Mouse (Mus musculus) intestine, postnatal 0 days (tissue): Measurements from ENCODE around the gene Jmjd7. TPM values are rescaled to one million over a fixed set of nuclear protein-coding genes. Genes with fewer than 3 reads are reported as not detected.
A peak's percentile ranks its signal among the peaks of the same experiment; 100 is the strongest.

Source experiments
- ATAC-seq: fragments of 200-750 bp; cut with Nextera tagmentation; 2 replicates; pipeline ENCODE4 v1.8.0; 2017; ENCODE audit warnings: mild to moderate bottlenecking, moderate TSS enrichment, moderate library complexity
- H3K27ac ChIP-seq: fragments of 300-500 bp; sonication (generic); 2 replicates; pipeline ENCODE4 v1.5.1; 2014; ENCODE audit warnings: mild to moderate bottlenecking, low read depth, low read length, moderate library complexity
- H3K27me3 ChIP-seq: fragments of 300-500 bp; sonication (generic); replicated peaks from 2 replicates; pipeline ENCODE4 v1.6.1; 2014; ENCODE audit warnings: low read length, mixed read lengths; ENCODE audit not compliant: control insufficient read depth, insufficient read depth
- H3K36me3 ChIP-seq: fragments of 300-500 bp; sonication (generic); 2 replicates; pipeline ENCODE4 v1.6.1; 2014; ENCODE audit warnings: mild to moderate bottlenecking, moderate library complexity; ENCODE audit not compliant: control insufficient read depth, insufficient read depth
- H3K4me1 ChIP-seq: fragments of 300-500 bp; sonication (generic); replicated peaks from 2 replicates; pipeline ENCODE4 v1.6.1; 2014; ENCODE audit warnings: antibody characterized with exemption, low read length, mixed read lengths; ENCODE audit not compliant: control insufficient read depth, insufficient read depth
- H3K4me2 ChIP-seq: fragments of 300-500 bp; sonication (generic); replicated peaks from 2 replicates; pipeline ENCODE4 v1.6.1; 2014; ENCODE audit warnings: low read depth, mild to moderate bottlenecking, moderate library complexity
- H3K4me3 ChIP-seq: fragments of 300-500 bp; sonication (generic); 2 replicates; pipeline ENCODE4 v1.5.1; 2014; ENCODE audit warnings: low read depth, low read length
- H3K9ac ChIP-seq: fragments of 300-500 bp; sonication (generic); 2 replicates; pipeline ENCODE4 v1.6.1; 2014; ENCODE audit warnings: mild to moderate bottlenecking, low read depth, low read length
- H3K9me3 ChIP-seq: fragments of 300-500 bp; sonication (generic); 2 replicates; pipeline ENCODE4 v1.6.1; 2016; ENCODE audit warnings: mixed run types; ENCODE audit not compliant: control insufficient read depth
- CTCF ChIP-seq: sonication (generic); IDR thresholded peaks from 2 replicates; pipeline ENCODE4 v1.5.1; 2016; ENCODE audit warnings: low read depth, mild to moderate bottlenecking, control low read depth, antibody characterized with exemption, moderate library complexity
- WGBS: fragments of 180-500 bp; shearing (Covaris S2); extraction: QIAGEN DNeasy Blood & Tissue Kit; methylation state at CpG from one replicate; pipeline ENCODE4 v1.1.7; 2014; 5-methylcytosine and 5-hydroxymethylcytosine counted together
- polyA plus RNA-seq: library from polyadenylated mRNA; unstranded; fragments of >200 nt; fragmentation: Nextera tagmentation; extraction: Ambion mirVana; gene quantifications from 2 replicates; pipeline ENCODE4 v1.2.1, GENCODE M21; 2015

The Jmjd7 gene
- polyA plus RNA-seq, 1 experiment from 2014 or later = 8.9 TPM

- Histone ChIP-seq H3K36me3 (peaks cover 95% of the 10 kb centered on the region), H3K4me2 (no peak overlapping the region), H3K9me3 (no peaks in the 10 kb centered on the region), H3K27me3 (no peaks in the 10 kb centered on the region), H3K9ac (no peak overlapping the region), H3K27ac (no peak overlapping the region), H3K4me1 (no peaks in the 10 kb centered on the region), H3K4me3 (no peak overlapping the region)
- no peak for ATAC-seq
- 79% methylated on average over 12 of the region's 12 CpGs for WGBS
- TF ChIP-seq CTCF = no peak
Observed at GRCm38 (mm10) chr2:120017599-120017998, 9.7 kb upstream of the Jmjd7 start.

GRCm38 (mm10) chr2:120024337-120024736 lies 2.9 kb upstream of the Jmjd7 start:
- no peak for ATAC-seq
- WGBS = 90% methylated on average over 5 of the region's 5 CpGs
- peaks cover 59% of the 10 kb centered on the region for H3K36me3 ChIP-seq
- H3K27me3 ChIP-seq = no peaks in the 10 kb centered on the region
- no peaks in the 10 kb centered on the region for H3K9me3 ChIP-seq
- no peak overlapping the region for H3K4me3 ChIP-seq
- no peak overlapping the region for H3K9ac ChIP-seq
- H3K4me1 ChIP-seq = peaks cover 5% of the 10 kb centered on the region
- H3K4me2 ChIP-seq = no peak overlapping the region
- TF ChIP-seq CTCF = no peak
- H3K27ac ChIP-seq = no peak overlapping the region

GRCm38 (mm10) chr2:120027950-120028331 lies 658 bp downstream of the Jmjd7 start:
- no peak for ATAC-seq
- WGBS = 26% methylated on average over 3 of the region's 3 CpGs
- H3K4me1 ChIP-seq = peaks cover 5% of the 10 kb centered on the region

GRCm38 (mm10) chr2:120030380-120030779 lies 3.1 kb downstream of the Jmjd7 start:
- ATAC-seq = no peak
- Histone ChIP-seq H3K9me3 (no peaks in the 10 kb centered on the region), H3K27me3 (no peaks in the 10 kb centered on the region), H3K36me3 (peaks cover 32% of the 10 kb centered on the region; the same call in 1 of the 2 replicates), H3K4me1 (peaks cover 5% of the 10 kb centered on the region), H3K4me3 (no peak overlapping the region), H3K9ac (no peak overlapping the region), H3K27ac (no peak overlapping the region), H3K4me2 (no peak overlapping the region)
- WGBS = 69% methylated on average over 8 of the region's 8 CpGs
- no peak for TF ChIP-seq CTCF

More at GRCm38 (mm10) chr2:120027950-120028331, 658 bp downstream of the Jmjd7 start:
- Histone ChIP-seq H3K36me3 (peaks cover 42% of the 10 kb centered on the region; the same call in 1 of the 2 replicates), H3K4me3 (peak overlapping the region; percentile 54), H3K4me2 (peak overlapping the region; percentile 88), H3K27me3 (no peaks in the 10 kb centered on the region), H3K9ac (peak overlapping the region; percentile 64), H3K27ac (peak overlapping the region; percentile 64), H3K9me3 (no peaks in the 10 kb centered on the region)
- TF ChIP-seq CTCF = no peak

- Histone ChIP-seq H3K27me3 (no peaks in the 10 kb centered on the region), H3K9ac (no peak within 1 kb of the TSS), H3K4me2 (no peak within 1 kb of the TSS), H3K27ac (no peak within 1 kb of the TSS), H3K4me1 (peaks cover 3% of the 10 kb centered on the region; the same call in 1 of the 2 replicates), H3K36me3 (peaks cover 38% of the 10 kb centered on the region; the same call in 1 of the 2 replicates), H3K4me3 (no peak within 1 kb of the TSS), H3K9me3 (no peaks in the 10 kb centered on the region)
- 82% methylated on average over 12 of the region's 12 CpGs for WGBS
- ATAC-seq = no peak
- TF ChIP-seq CTCF = no peak
Observed at GRCm38 (mm10) chr2:120032726-120033467, 5.6 kb downstream of the Jmjd7 start, which contains the start of gene Pla2g4b. TSS of gene Pla2g4b (plus strand) at chr2:120033417.

GRCm38 (mm10) chr2:120033726-120034125 lies 6.4 kb downstream of the Jmjd7 start:
- Histone ChIP-seq H3K4me2 (no peak overlapping the region), H3K4me1 (no peaks in the 10 kb centered on the region), H3K9ac (no peak overlapping the region), H3K27ac (no peak overlapping the region), H3K36me3 (peaks cover 39% of the 10 kb centered on the region; the same call in 1 of the 2 replicates), H3K27me3 (no peaks in the 10 kb centered on the region), H3K9me3 (no peaks in the 10 kb centered on the region), H3K4me3 (no peak overlapping the region)
- WGBS = 68% methylated on average over 5 of the region's 5 CpGs
- no peak for TF ChIP-seq CTCF
- no peak for ATAC-seq
